Mouse (Mus musculus) thymus, adult 18-20 months (tissue): ENCODE results near the gene Kin.

Experiments used
- DNase-seq, 2 experiments: peaks; one replicate each; pipeline ENCODE4 v3.0.0; 2022; ENCODE audit warnings: mixed read lengths in 2 of 2

Kin gene

GRCm38 (mm10) chr2:10118751-10119150 is 38.4 kb downstream of the Kin start:
- DNase-seq, result no peak

- no peak for DNase-seq
Observed at GRCm38 (mm10) chr2:10119276-10119675, 38.9 kb downstream of the Kin start.

- no peak for DNase-seq
Observed at GRCm38 (mm10) chr2:10121826-10122225, 41.4 kb downstream of the Kin start.

- no peak for DNase-seq
Observed at GRCm38 (mm10) chr2:10126122-10126521, 45.7 kb downstream of the Kin start.

- no peak for DNase-seq
Observed at GRCm38 (mm10) chr2:10127471-10127870, 47.1 kb downstream of the Kin start.

- no peak for DNase-seq
Observed at GRCm38 (mm10) chr2:10128571-10128970, 48.2 kb downstream of the Kin start.

- no peak for DNase-seq
Observed at GRCm38 (mm10) chr2:10130341-10130990, 50.1 kb downstream of the Kin start.

GRCm38 (mm10) chr2:10131296-10131695 is 50.9 kb downstream of the Kin start, which contains the start of gene Itih2:
TSS of gene Itih2 (minus strand) at chr2:10131396.
- no peak for DNase-seq

GRCm38 (mm10) chr2:10132128-10132527 is 51.7 kb downstream of the Kin start:
- no peak for DNase-seq

GRCm38 (mm10) chr2:10133941-10134340 is 53.5 kb downstream of the Kin start:
- DNase-seq, result no peak

- DNase-seq, result no peak
Observed at GRCm38 (mm10) chr2:10137320-10137719, 56.9 kb downstream of the Kin start.

- DNase-seq, result no peak
Observed at GRCm38 (mm10) chr2:10140456-10140855, 60.1 kb downstream of the Kin start.
